Mouse (Mus musculus): ENCODE measurements around the gene Agtrap.

- TF ChIP-seq CTCF (IDR thresholded peaks at IDR 0.05; ENCODE audit: low read depth): no peak
- no peak for TF ChIP-seq EP300 (IDR thresholded peaks at IDR 0.05; ENCODE audit: low read depth)
Measured at GRCm38 (mm10) chr4:148058218-148058819, 29.5 kb downstream of the Agtrap start.
